Mouse (Mus musculus): ENCODE data around the gene Stk17b.
"Not testable (repeated sequence)": the region's sequence is repeated elsewhere in the genome, so short reads cannot be mapped to it uniquely, and the experiment has no call there.

The Stk17b gene

GRCm38 (mm10) chr1:53728489-53729225 is 56.4 kb downstream of the Stk17b start:
- Histone ChIP-seq H3K36me3 (ENCODE audit: control insufficient read depth, insufficient read depth, low read length, poor library complexity, severe bottlenecking) (no peaks in the 10 kb centered on the region), H3K27me3 (ENCODE audit: control insufficient read depth, insufficient read depth, low read length, poor library complexity, severe bottlenecking) (no peaks in the 10 kb centered on the region)
- DNase-seq (ENCODE audit: low read depth, low spot score), result no peak

GRCm38 (mm10) chr1:53726883-53727282 is 58.1 kb downstream of the Stk17b start:
- Histone ChIP-seq H3K27me3 (ENCODE audit: control insufficient read depth, insufficient read depth, low read length, poor library complexity, severe bottlenecking) (no peaks in the 10 kb centered on the region), H3K36me3 (ENCODE audit: control insufficient read depth, insufficient read depth, low read length, poor library complexity, severe bottlenecking) (no peaks in the 10 kb centered on the region)
- no peak for DNase-seq (ENCODE audit: low read depth, low spot score)

- no peaks in the 10 kb centered on the region for H3K36me3 ChIP-seq (ENCODE audit: control insufficient read depth, insufficient read depth, low read length, poor library complexity, severe bottlenecking)
- DNase-seq (ENCODE audit: low read depth, low spot score), result no peak
- no peaks in the 10 kb centered on the region for H3K27me3 ChIP-seq (ENCODE audit: control insufficient read depth, insufficient read depth, low read length, poor library complexity, severe bottlenecking)
Observed at GRCm38 (mm10) chr1:53721353-53721752, 63.7 kb downstream of the Stk17b start.

GRCm38 (mm10) chr1:53720601-53721351 is 64.2 kb downstream of the Stk17b start:
- no peak for DNase-seq (ENCODE audit: low read depth, low spot score)
- Histone ChIP-seq H3K36me3 (ENCODE audit: control insufficient read depth, insufficient read depth, low read length, poor library complexity, severe bottlenecking) (no peaks in the 10 kb centered on the region), H3K27me3 (ENCODE audit: control insufficient read depth, insufficient read depth, low read length, poor library complexity, severe bottlenecking) (no peaks in the 10 kb centered on the region)

- DNase-seq (ENCODE audit: low read depth, low spot score), result peak; percentile 31
- Histone ChIP-seq H3K36me3 (ENCODE audit: control insufficient read depth, insufficient read depth, low read length, poor library complexity, severe bottlenecking) (no peaks in the 10 kb centered on the region), H3K27me3 (ENCODE audit: control insufficient read depth, insufficient read depth, low read length, poor library complexity, severe bottlenecking) (no peaks in the 10 kb centered on the region)
Observed at GRCm38 (mm10) chr1:53715966-53716515, 69.0 kb downstream of the Stk17b start.

- H3K36me3 ChIP-seq (ENCODE audit: control insufficient read depth, insufficient read depth, low read length, poor library complexity, severe bottlenecking), result no peaks in the 10 kb centered on the region
- peak; percentile 87 for DNase-seq (ENCODE audit: low read depth, low spot score)
- no peaks in the 10 kb centered on the region for H3K27me3 ChIP-seq (ENCODE audit: control insufficient read depth, insufficient read depth, low read length, poor library complexity, severe bottlenecking)
Observed at GRCm38 (mm10) chr1:53715446-53715845, 69.6 kb downstream of the Stk17b start.

GRCm38 (mm10) chr1:53713383-53713782 is 71.6 kb downstream of the Stk17b start:
- not testable (repeated sequence) for H3K36me3 ChIP-seq (ENCODE audit: control insufficient read depth, insufficient read depth, low read length, poor library complexity, severe bottlenecking); H3K27me3 ChIP-seq (ENCODE audit: control insufficient read depth, insufficient read depth, low read length, poor library complexity, severe bottlenecking); DNase-seq (ENCODE audit: low read depth, low spot score)

GRCm38 (mm10) chr1:53711069-53711468 is 74.0 kb downstream of the Stk17b start:
- no peak for DNase-seq (ENCODE audit: low read depth, low spot score)
- Histone ChIP-seq H3K36me3 (ENCODE audit: control insufficient read depth, insufficient read depth, low read length, poor library complexity, severe bottlenecking) (no peaks in the 10 kb centered on the region), H3K27me3 (ENCODE audit: control insufficient read depth, insufficient read depth, low read length, poor library complexity, severe bottlenecking) (no peaks in the 10 kb centered on the region)

- not testable (repeated sequence) for H3K36me3 ChIP-seq (ENCODE audit: control insufficient read depth, insufficient read depth, low read length, poor library complexity, severe bottlenecking); H3K27me3 ChIP-seq (ENCODE audit: control insufficient read depth, insufficient read depth, low read length, poor library complexity, severe bottlenecking); DNase-seq (ENCODE audit: low read depth, low spot score)
Observed at GRCm38 (mm10) chr1:53709602-53710001, 75.4 kb downstream of the Stk17b start.

- H3K27me3 ChIP-seq (ENCODE audit: control insufficient read depth, insufficient read depth, low read length, poor library complexity, severe bottlenecking), result no peaks in the 10 kb centered on the region
- H3K36me3 ChIP-seq (ENCODE audit: control insufficient read depth, insufficient read depth, low read length, poor library complexity, severe bottlenecking), result no peaks in the 10 kb centered on the region
- DNase-seq (ENCODE audit: low read depth, low spot score), result peak; percentile 59
Observed at GRCm38 (mm10) chr1:53706431-53707361, 78.3 kb downstream of the Stk17b start, which contains the start of gene Dnah7a. TSS of gene Dnah7a (minus strand) at chr1:53706784.
